Comparison of ENCODE assay signal across 8 mouse cellular contexts in genomic region chr19:7268722-7269090, GRCm38 (mm10). TPM values are rescaled to one million over a fixed set of nuclear protein-coding genes. Genes with fewer than 3 reads are reported as not detected.
A peak's percentile ranks its signal among the peaks of the same experiment; 100 is the strongest.
DNase-seq lines count a peak whose midpoint lies in the region; ATAC-seq lines count a peak whose summit lies in the region.

No protein-coding gene starts in this region.

- H3K9me3 ChIP-seq in liver, embryonic 16.5 days (replicated peaks; ENCODE audit: control insufficient read depth, low read length): no peaks in the 10 kb centered on the region
- no peaks in the 10 kb centered on the region for H3K9me3 ChIP-seq in neural tube, embryonic 12.5 days

- peak overlapping the region; percentile 55 for H3K9ac ChIP-seq in liver, embryonic 16.5 days (ENCODE audit: low read depth, low read length)
- peak overlapping the region; percentile 99 for H3K9ac ChIP-seq in neural tube, embryonic 12.5 days

- H3K4me2 ChIP-seq in liver, embryonic 16.5 days (ENCODE audit: low read depth, low read length): peak overlapping the region; percentile 87
- peak overlapping the region; percentile 92 for H3K4me2 ChIP-seq in neural tube, embryonic 12.5 days (replicated peaks)

- peak; percentile 23 for ATAC-seq in liver, embryonic 16.5 days (ENCODE audit: low read depth)
- ATAC-seq in neural tube, embryonic 12.5 days (ENCODE audit: low FRiP score, low read depth): peak; percentile 17

- peaks cover 25% of the 10 kb centered on the region for H3K4me1 ChIP-seq in liver, embryonic 16.5 days (ENCODE audit: control insufficient read depth, low read depth, low read length)
- H3K4me1 ChIP-seq in neural tube, embryonic 12.5 days: peaks cover 69% of the 10 kb centered on the region

- no peaks in the 10 kb centered on the region for H3K36me3 ChIP-seq in liver, embryonic 16.5 days (ENCODE audit: control insufficient read depth, insufficient read depth)
- H3K36me3 ChIP-seq in neural tube, embryonic 12.5 days: peaks cover 38% of the 10 kb centered on the region

- no peak overlapping the region for H3K27ac ChIP-seq in liver, embryonic 16.5 days (ENCODE audit: low read length)
- peak overlapping the region; percentile 99 for H3K27ac ChIP-seq in neural tube, embryonic 12.5 days

- peaks cover 39% of the 10 kb centered on the region for H3K27me3 ChIP-seq in liver, embryonic 16.5 days (ENCODE audit: control insufficient read depth, insufficient read depth, low read depth, low read length)
- H3K27me3 ChIP-seq in neural tube, embryonic 12.5 days (replicated peaks): no peaks in the 10 kb centered on the region

- DNase-seq in CD4-positive, CD25-positive, alpha-beta regulatory T cell, adult 2 months (ENCODE audit: low read depth, low spot score): peak; percentile 80
- peak; percentile 74 for DNase-seq in adrenal gland, adult 2 months
- peak; percentile 94 for DNase-seq in embryo, embryonic 9.5 days (ENCODE audit: extremely low spot score)
- peak; percentile 66 for DNase-seq in heart, adult 8-10 months (ENCODE audit: low spot score)
- DNase-seq in kidney, adult 8-10 months: peak; percentile 42 to 65
- DNase-seq in thymus, postnatal 10 days (ENCODE audit: low spot score in 2 of 2): peak; percentile 86 to 92

- peak overlapping the region; percentile 63 for H3K4me3 ChIP-seq in liver, embryonic 16.5 days (ENCODE audit: low read depth, low read length)
- H3K4me3 ChIP-seq in neural tube, embryonic 12.5 days: peak overlapping the region; percentile 97

- 0% methylated on average over 30 of the region's 30 CpGs for WGBS in liver, embryonic 16.5 days (ENCODE audit: insufficient replicate concordance)
- under 1% methylated on average over 30 of the region's 30 CpGs for WGBS in neural tube, embryonic 12.5 days

RNA-seq across cellular contexts. Expression of gene Rcor2, which starts 1.6 kb away (rescaled TPM):
- 1 to 10 TPM; 1.9 to 6.3 TPM for total RNA-seq in adrenal gland, adult 2 months (2021)
- polyA plus RNA-seq in adrenal gland, adult 2 months (2012; rRNA removed): 4.7 and 7.4 TPM in 2 replicates
- 10 to 100 TPM in 1 of 4 experiments, 1 to 10 TPM in 3; 5.5 to 12.7 (median 7.3) TPM for total RNA-seq in heart, adult 8-10 months (2022)
- polyA plus RNA-seq in liver, embryonic 16.5 days (2015; fragmentation: Nextera tagmentation; extraction: Ambion mirVana): 0.27 and 0.47 TPM in 2 replicates
- 75.5 and 84.8 TPM in 2 replicates for polyA plus RNA-seq in neural tube, embryonic 12.5 days (2016; fragmentation: Nextera tagmentation; extraction: Ambion mirVana)

RNA-seq across cellular contexts. Expression of gene Naa40, which starts 27.7 kb away (rescaled TPM):
- 10 to 100 TPM; 18.5 to 19.9 TPM for total RNA-seq in adrenal gland, adult 2 months (2021)
- 18.0 and 19.9 TPM in 2 replicates for polyA plus RNA-seq in adrenal gland, adult 2 months (2012; rRNA removed)
- total RNA-seq in heart, adult 8-10 months (2022): 10 to 100 TPM; 11.7 to 21.1 (median 17.1) TPM
- 22.1 TPM in 2 replicates for polyA plus RNA-seq in liver, embryonic 16.5 days (2015; fragmentation: Nextera tagmentation; extraction: Ambion mirVana)
- 74.0 and 76.0 TPM in 2 replicates for polyA plus RNA-seq in neural tube, embryonic 12.5 days (2016; fragmentation: Nextera tagmentation; extraction: Ambion mirVana)

RNA-seq across cellular contexts. Expression of gene Cox8a, which starts 51.3 kb away (rescaled TPM):
- total RNA-seq in adrenal gland, adult 2 months (2021): 1,000 to 10,000 TPM; 1,087 to 1,191 TPM
- polyA plus RNA-seq in adrenal gland, adult 2 months (2012; rRNA removed): 2,774 and 3,841 TPM in 2 replicates
- total RNA-seq in heart, adult 8-10 months (2022): 100 to 1,000 TPM; 406 to 459 (median 432) TPM
- polyA plus RNA-seq in liver, embryonic 16.5 days (2015; fragmentation: Nextera tagmentation; extraction: Ambion mirVana): 563 and 565 TPM in 2 replicates
- polyA plus RNA-seq in neural tube, embryonic 12.5 days (2016; fragmentation: Nextera tagmentation; extraction: Ambion mirVana): 822 and 941 TPM in 2 replicates
